Comparison of ENCODE assay signal across 8 mouse cellular contexts in genomic region chr17:35838570-35838969, GRCm38 (mm10). TPM values are rescaled to one million over a fixed set of nuclear protein-coding genes. Genes with fewer than 3 reads are reported as not detected.
A peak's percentile ranks its signal among the peaks of the same experiment; 100 is the strongest.
DNase-seq lines count a peak whose midpoint lies in the region; ATAC-seq and TF ChIP-seq lines count a peak whose summit lies in the region.

No protein-coding gene starts in this region.

- TF ChIP-seq POLR2A in limb, embryonic 14.5 days (IDR thresholded peaks at IDR 0.05; ENCODE audit: borderline replicate concordance, extremely low read depth, insufficient read depth, insufficient read length): peak; percentile 26; the same call in 1 of the 2 replicates

- H3K27ac ChIP-seq in lung, embryonic 16.5 days (ENCODE audit: low read length): peak overlapping the region; percentile 85
- peak overlapping the region; percentile 99 for H3K27ac ChIP-seq in forebrain, embryonic 12.5 days
- H3K27ac ChIP-seq in limb, embryonic 14.5 days (replicated peaks; ENCODE audit: low read depth, low read length): peak overlapping the region; percentile 92
- H3K27ac ChIP-seq in stomach, embryonic 16.5 days (ENCODE audit: low read length): peak overlapping the region; percentile 91

- DNase-seq in lung, postnatal 36 days: no peak
- DNase-seq in limb, embryonic 14.5 days (ENCODE audit: low spot score): peak; percentile 66
- DNase-seq in cerebellum, postnatal 4 days (ENCODE audit: low spot score in 2 of 2): no peak
- DNase-seq in gastrocnemius, postnatal 14 days: no peak
- no peak for DNase-seq in gastrocnemius, postnatal 10 days

- H3K9me3 ChIP-seq in lung, embryonic 16.5 days (ENCODE audit: control insufficient read depth, low read length): no peaks in the 10 kb centered on the region
- H3K9me3 ChIP-seq in forebrain, embryonic 12.5 days: no peaks in the 10 kb centered on the region
- H3K9me3 ChIP-seq in limb, embryonic 14.5 days (ENCODE audit: control insufficient read depth, low read length): no peaks in the 10 kb centered on the region
- no peaks in the 10 kb centered on the region for H3K9me3 ChIP-seq in stomach, embryonic 16.5 days (replicated peaks; ENCODE audit: control insufficient read depth, low read length)

- peaks cover 32% of the 10 kb centered on the region for H3K36me3 ChIP-seq in lung, embryonic 16.5 days (ENCODE audit: control insufficient read depth, insufficient read depth, low read length)
- peaks cover 32% of the 10 kb centered on the region for H3K36me3 ChIP-seq in forebrain, embryonic 12.5 days (replicated peaks)
- H3K36me3 ChIP-seq in limb, embryonic 14.5 days (ENCODE audit: control insufficient read depth, insufficient read depth, low read length): peaks cover 34% of the 10 kb centered on the region
- peaks cover 29% of the 10 kb centered on the region for H3K36me3 ChIP-seq in stomach, embryonic 16.5 days (ENCODE audit: control insufficient read depth, insufficient read depth, low read length)

- H3K4me3 ChIP-seq in lung, embryonic 16.5 days (ENCODE audit: low read length): peak overlapping the region; percentile 90
- peak overlapping the region; percentile 82 for H3K4me3 ChIP-seq in forebrain, embryonic 12.5 days (replicated peaks)
- peak overlapping the region; percentile 52 for H3K4me3 ChIP-seq in limb, embryonic 14.5 days (replicated peaks; ENCODE audit: low read length)
- H3K4me3 ChIP-seq in stomach, embryonic 16.5 days (replicated peaks; ENCODE audit: low read length): peak overlapping the region; percentile 78

- WGBS in lung, embryonic 16.5 days: under 1% methylated on average over 5 of the region's 5 CpGs
- WGBS in forebrain, embryonic 12.5 days: 3% methylated on average over 5 of the region's 5 CpGs
- 4% methylated on average over 5 of the region's 5 CpGs for WGBS in limb, embryonic 14.5 days
- 0% methylated on average over 5 of the region's 5 CpGs for WGBS in stomach, embryonic 16.5 days

- intact Hi-C loops in gastrocnemius, postnatal 14 days (cut with DNase I; ENCODE audit: low total_unique reads): no loop called here

- H3K4me1 ChIP-seq in lung, embryonic 16.5 days (replicated peaks; ENCODE audit: control insufficient read depth, insufficient read depth, low read length): peaks cover 38% of the 10 kb centered on the region
- H3K4me1 ChIP-seq in forebrain, embryonic 12.5 days: peaks cover 46% of the 10 kb centered on the region
- peaks cover 33% of the 10 kb centered on the region for H3K4me1 ChIP-seq in limb, embryonic 14.5 days (ENCODE audit: control insufficient read depth, insufficient read depth, low read length)
- peaks cover 37% of the 10 kb centered on the region for H3K4me1 ChIP-seq in stomach, embryonic 16.5 days (ENCODE audit: control insufficient read depth, insufficient read depth, low read length)

- no peaks in the 10 kb centered on the region for H3K27me3 ChIP-seq in lung, embryonic 16.5 days (ENCODE audit: control insufficient read depth, insufficient read depth, low read depth, low read length)
- H3K27me3 ChIP-seq in forebrain, embryonic 12.5 days: no peaks in the 10 kb centered on the region
- H3K27me3 ChIP-seq in limb, embryonic 14.5 days (ENCODE audit: control insufficient read depth, insufficient read depth, low read length): no peaks in the 10 kb centered on the region
- no peaks in the 10 kb centered on the region for H3K27me3 ChIP-seq in stomach, embryonic 16.5 days (ENCODE audit: control insufficient read depth, insufficient read depth, low read length)

- ATAC-seq in lung, embryonic 16.5 days (ENCODE audit: low read depth): no peak
- ATAC-seq in forebrain, embryonic 12.5 days (ENCODE audit: low FRiP score): peak; percentile 13; the same call in 1 of the 2 replicates
- no peak for ATAC-seq in limb, embryonic 14.5 days (ENCODE audit: low FRiP score, low read depth)
- ATAC-seq in stomach, embryonic 16.5 days (ENCODE audit: insufficient read depth, low FRiP score): no peak

- peak overlapping the region; percentile 62 for H3K9ac ChIP-seq in lung, embryonic 16.5 days (ENCODE audit: low read length)
- H3K9ac ChIP-seq in forebrain, embryonic 12.5 days: peak overlapping the region; percentile 99
- H3K9ac ChIP-seq in limb, embryonic 14.5 days (ENCODE audit: low read depth, low read length, severe bottlenecking): peak overlapping the region; percentile 92
- peak overlapping the region; percentile 71 for H3K9ac ChIP-seq in stomach, embryonic 16.5 days (ENCODE audit: low read length)

- peak overlapping the region; percentile 86 for H3K4me2 ChIP-seq in lung, embryonic 16.5 days (ENCODE audit: low read depth, low read length)
- H3K4me2 ChIP-seq in forebrain, embryonic 12.5 days: peak overlapping the region; percentile 59
- peak overlapping the region; percentile 74 for H3K4me2 ChIP-seq in limb, embryonic 14.5 days (replicated peaks; ENCODE audit: low read depth, low read length, severe bottlenecking)
- peak overlapping the region; percentile 63 for H3K4me2 ChIP-seq in stomach, embryonic 16.5 days (ENCODE audit: low read depth, low read length)

RNA-seq across cellular contexts. Expression of gene Tubb5, which starts 0.5 kb away (rescaled TPM):
- 877 and 940 TPM in 2 replicates for polyA plus RNA-seq in lung, embryonic 16.5 days (2015; fragmentation: Nextera tagmentation; extraction: Ambion mirVana)
- polyA plus RNA-seq in forebrain, embryonic 12.5 days (2016; fragmentation: Nextera tagmentation; extraction: Ambion mirVana): 1,541 and 1,619 TPM in 2 replicates
- polyA plus RNA-seq in limb, embryonic 14.5 days (2012; rRNA removed): 1,341 and 1,699 TPM in 2 replicates
- polyA plus RNA-seq in limb, embryonic 14.5 days (2014; fragmentation: Nextera tagmentation; extraction: Ambion mirVana): 808 and 880 TPM in 2 replicates
- polyA plus RNA-seq in stomach, embryonic 16.5 days (2015; fragmentation: Nextera tagmentation; extraction: Ambion mirVana): 649 and 665 TPM in 2 replicates
- total RNA-seq in gastrocnemius, postnatal 14 days (2021): 100 to 1,000 TPM in 1 of 2 experiments, 10 to 100 TPM in 1; 95.6 to 123 TPM
- 100 to 1,000 TPM; 205 to 251 TPM for total RNA-seq in gastrocnemius, postnatal 10 days (2021)

RNA-seq across cellular contexts. Expression of gene Mdc1, which starts 2.7 kb away (rescaled TPM):
- polyA plus RNA-seq in lung, embryonic 16.5 days (2015; fragmentation: Nextera tagmentation; extraction: Ambion mirVana): 20.6 and 22.3 TPM in 2 replicates
- polyA plus RNA-seq in forebrain, embryonic 12.5 days (2016; fragmentation: Nextera tagmentation; extraction: Ambion mirVana): 22.3 and 26.1 TPM in 2 replicates
- 24.9 and 28.8 TPM in 2 replicates for polyA plus RNA-seq in limb, embryonic 14.5 days (2012; rRNA removed)
- 12.2 and 13.9 TPM in 2 replicates for polyA plus RNA-seq in limb, embryonic 14.5 days (2014; fragmentation: Nextera tagmentation; extraction: Ambion mirVana)
- 11.7 and 16.2 TPM in 2 replicates for polyA plus RNA-seq in stomach, embryonic 16.5 days (2015; fragmentation: Nextera tagmentation; extraction: Ambion mirVana)
- total RNA-seq in gastrocnemius, postnatal 14 days (2021): 1 to 10 TPM; 5.4 to 6.9 TPM
- 10 to 100 TPM; 10.1 to 14.6 TPM for total RNA-seq in gastrocnemius, postnatal 10 days (2021)

RNA-seq across cellular contexts. Expression of gene Flot1, which starts 15.5 kb away (rescaled TPM):
- polyA plus RNA-seq in lung, embryonic 16.5 days (2015; fragmentation: Nextera tagmentation; extraction: Ambion mirVana): 57.8 and 65.1 TPM in 2 replicates
- polyA plus RNA-seq in forebrain, embryonic 12.5 days (2016; fragmentation: Nextera tagmentation; extraction: Ambion mirVana): 53.7 and 56.0 TPM in 2 replicates
- 61.8 and 66.3 TPM in 2 replicates for polyA plus RNA-seq in limb, embryonic 14.5 days (2012; rRNA removed)
- 47.2 and 53.7 TPM in 2 replicates for polyA plus RNA-seq in limb, embryonic 14.5 days (2014; fragmentation: Nextera tagmentation; extraction: Ambion mirVana)
- 55.8 and 58.2 TPM in 2 replicates for polyA plus RNA-seq in stomach, embryonic 16.5 days (2015; fragmentation: Nextera tagmentation; extraction: Ambion mirVana)
- total RNA-seq in gastrocnemius, postnatal 14 days (2021): 10 to 100 TPM; 39.2 to 40.3 TPM
- 10 to 100 TPM; 38.8 to 41.3 TPM for total RNA-seq in gastrocnemius, postnatal 10 days (2021)

RNA-seq across cellular contexts. Expression of gene Ier3, which starts 17.1 kb away (rescaled TPM):
- 21.9 and 31.7 TPM in 2 replicates for polyA plus RNA-seq in lung, embryonic 16.5 days (2015; fragmentation: Nextera tagmentation; extraction: Ambion mirVana)
- polyA plus RNA-seq in forebrain, embryonic 12.5 days (2016; fragmentation: Nextera tagmentation; extraction: Ambion mirVana): 4.9 and 5.3 TPM in 2 replicates
- 10.8 and 12.2 TPM in 2 replicates for polyA plus RNA-seq in limb, embryonic 14.5 days (2012; rRNA removed)
- 8.8 and 8.9 TPM in 2 replicates for polyA plus RNA-seq in limb, embryonic 14.5 days (2014; fragmentation: Nextera tagmentation; extraction: Ambion mirVana)
- polyA plus RNA-seq in stomach, embryonic 16.5 days (2015; fragmentation: Nextera tagmentation; extraction: Ambion mirVana): 22.1 and 24.4 TPM in 2 replicates
- total RNA-seq in gastrocnemius, postnatal 14 days (2021): 1 to 10 TPM; 4.6 to 5.4 TPM
- total RNA-seq in gastrocnemius, postnatal 10 days (2021): 1 to 10 TPM; 4.5 to 5.8 TPM

RNA-seq across cellular contexts. Expression of gene Nrm, which starts 22.5 kb away (rescaled TPM):
- 65.6 and 67.9 TPM in 2 replicates for polyA plus RNA-seq in lung, embryonic 16.5 days (2015; fragmentation: Nextera tagmentation; extraction: Ambion mirVana)
- polyA plus RNA-seq in forebrain, embryonic 12.5 days (2016; fragmentation: Nextera tagmentation; extraction: Ambion mirVana): 56.2 and 60.5 TPM in 2 replicates
- 77.5 and 80.7 TPM in 2 replicates for polyA plus RNA-seq in limb, embryonic 14.5 days (2012; rRNA removed)
- 49.5 and 56.4 TPM in 2 replicates for polyA plus RNA-seq in limb, embryonic 14.5 days (2014; fragmentation: Nextera tagmentation; extraction: Ambion mirVana)
- polyA plus RNA-seq in stomach, embryonic 16.5 days (2015; fragmentation: Nextera tagmentation; extraction: Ambion mirVana): 48.9 and 51.5 TPM in 2 replicates
- total RNA-seq in gastrocnemius, postnatal 14 days (2021): 1 to 10 TPM; 4.8 TPM
- total RNA-seq in gastrocnemius, postnatal 10 days (2021): 1 to 10 TPM; 7.8 to 9.7 TPM
